Mouse (Mus musculus) cortical plate, adult 2 months (tissue): ENCODE results near the gene Plau.

ENCODE experiments used
- CTCF ChIP-seq: fragments of 200-500 bp; IDR thresholded peaks from 2 replicates; pipeline ENCODE4 v1.5.1; 2011; ENCODE audit warnings: mild to moderate bottlenecking, control low read depth, low read length; ENCODE audit not compliant: insufficient read depth; ENCODE audit errors: extremely low read depth
- POLR2A ChIP-seq: fragments of 200-500 bp; IDR thresholded peaks from 2 replicates; pipeline ENCODE4 v1.6.1; 2011; ENCODE audit warnings: mild to moderate bottlenecking, low read length, control low read depth; ENCODE audit not compliant: insufficient read depth; ENCODE audit errors: extremely low read depth

- TF ChIP-seq CTCF (no peak), POLR2A (no peak)
These were observed 25.2 kb upstream of the Plau start for GRCm38 (mm10) chr14:20811236-20811635.
